Mouse (Mus musculus) cortical plate, adult 2 months (tissue): ENCODE measurements at regions not wholly inside any gene's neighbourhood (a gene's known extent, or its start where the extent isn't known, plus 50 kb on each side); places are given as distances from the start of the nearest gene placed in this dataset.

Experiments
- CTCF ChIP-seq: fragments of 200-500 bp; IDR thresholded peaks from 2 replicates; pipeline ENCODE4 v1.5.1; 2011; ENCODE audit warnings: mild to moderate bottlenecking, control low read depth, low read length; ENCODE audit not compliant: insufficient read depth; ENCODE audit errors: extremely low read depth
- POLR2A ChIP-seq: fragments of 200-500 bp; IDR thresholded peaks from 2 replicates; pipeline ENCODE4 v1.6.1; 2011; ENCODE audit warnings: mild to moderate bottlenecking, low read length, control low read depth; ENCODE audit not compliant: insufficient read depth; ENCODE audit errors: extremely low read depth

GRCm38 (mm10) chr13:63649058-63649647 is 75.8 kb upstream of the Ptch1 start:
- TF ChIP-seq POLR2A = no peak
- no peak for TF ChIP-seq CTCF
